Mouse (Mus musculus): Measurements from ENCODE around the gene Gm20721.

DNA sequence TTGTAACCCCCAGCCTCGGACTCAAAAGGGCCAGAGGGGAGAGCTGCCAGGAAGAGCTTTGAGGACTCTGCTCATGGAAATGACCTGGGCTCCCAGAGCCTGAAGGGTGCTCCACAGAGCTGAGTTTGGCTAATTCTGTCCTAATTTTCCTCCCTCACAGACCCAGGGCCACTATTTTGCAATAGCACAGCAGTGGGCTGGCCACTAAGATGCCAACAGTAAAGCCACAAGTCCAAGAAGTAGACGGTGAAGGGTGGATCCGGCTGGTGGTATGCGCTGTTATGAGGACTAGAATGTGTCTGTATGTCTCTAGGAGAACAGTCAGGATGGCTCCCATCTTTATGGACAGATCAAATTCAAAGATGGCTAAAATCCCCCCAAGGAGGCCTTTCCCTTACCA lies 12.0 kb upstream of the Gm20721 start:
- TF ChIP-seq CTCF (IDR thresholded peaks at IDR 0.05) (no peak), EP300 (IDR thresholded peaks at IDR 0.05) (no peak)

Measured in lung, postnatal 0 days (tissue).